Mouse (Mus musculus) kidney, postnatal 10 days (tissue): Measurements from ENCODE around the gene Hs3st3a1.

Experiments
- DNase-seq: peaks from one replicate; pipeline ENCODE4 v3.0.0; 2021; ENCODE audit warnings: mixed read lengths

Hs3st3a1 gene

DNA sequence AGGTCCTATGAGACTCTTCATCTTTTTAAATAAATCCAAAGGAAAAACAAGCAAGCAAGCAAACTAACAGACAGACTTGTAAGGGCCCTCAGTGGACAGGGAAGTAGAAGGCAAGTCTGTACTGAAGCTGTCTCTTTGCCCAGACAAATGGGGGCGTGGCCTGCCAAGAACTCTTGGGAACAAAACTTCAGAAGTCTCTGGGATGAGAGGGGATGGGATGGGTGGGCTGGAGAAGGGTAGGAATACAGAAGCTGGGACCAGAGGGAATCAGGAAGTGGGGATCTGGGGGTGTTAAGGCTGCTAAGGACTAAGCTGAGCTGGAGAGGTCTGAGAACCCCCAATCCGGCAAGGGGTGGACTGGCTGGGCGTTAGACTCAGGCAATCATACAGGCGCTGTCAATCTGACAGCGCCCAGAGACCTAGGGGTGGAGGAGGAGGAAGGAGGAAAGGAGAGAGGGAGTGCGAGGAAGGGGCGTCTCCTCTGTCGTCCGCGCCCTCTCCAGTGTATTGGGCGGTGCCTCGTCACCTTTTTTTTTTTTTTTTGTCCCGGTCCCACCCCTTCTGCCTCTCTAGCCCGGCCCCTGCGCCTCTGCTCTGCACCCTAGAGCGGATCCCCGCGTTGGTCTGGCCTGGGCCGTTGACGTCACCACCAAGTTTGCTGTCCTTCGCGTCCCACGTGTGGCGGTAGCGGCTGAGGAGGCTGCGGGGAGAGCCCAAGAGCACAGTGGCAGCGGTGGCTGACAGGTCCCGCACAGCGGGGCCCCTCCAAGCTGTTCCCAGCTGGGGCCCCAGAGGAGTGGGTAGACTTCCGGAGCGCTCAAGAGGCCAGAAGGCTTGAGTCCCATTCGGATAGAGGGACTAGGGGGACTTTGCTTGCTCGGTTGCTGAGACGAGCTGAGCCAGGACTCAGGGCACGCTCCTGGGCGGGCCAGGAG lies at the start of gene Hs3st3a1:
TSS of gene Hs3st3a1 (plus strand) at position 722 of the 935 bp plus-strand sequence.
- peak; percentile 78 for DNase-seq

- DNase-seq, result no peak
Observed at GRCm38 (mm10) chr11:64386333-64386732, 48.8 kb upstream of the Hs3st3a1 start.

DNA sequence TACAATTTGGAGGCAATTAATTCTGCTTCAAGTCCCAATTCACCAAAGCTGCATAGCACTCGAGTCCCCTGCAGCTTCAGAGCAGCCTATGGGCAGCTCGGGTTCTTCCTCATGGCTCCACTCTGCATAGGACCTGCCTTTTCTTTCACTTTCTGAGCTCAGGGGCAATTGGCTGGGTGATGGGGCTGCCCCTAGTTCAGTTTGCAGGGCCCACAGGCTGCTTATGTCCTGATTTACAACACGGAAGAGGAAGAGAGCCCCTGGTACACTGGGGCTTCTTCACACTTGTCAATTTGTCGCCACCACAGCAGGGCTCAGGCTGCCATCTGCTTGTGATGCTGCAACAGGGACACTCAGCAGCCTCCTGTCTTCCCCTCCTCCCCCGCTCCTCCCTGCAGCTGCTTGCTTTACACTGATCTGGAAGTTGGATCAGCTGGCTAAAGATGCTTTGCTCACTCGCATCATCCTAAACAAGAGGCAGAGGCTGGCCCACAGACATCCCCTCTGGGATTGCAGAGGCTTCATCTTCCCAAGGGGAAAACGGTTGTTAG lies 38.7 kb upstream of the Hs3st3a1 start:
- peak; percentile 24 for DNase-seq

- no peak for DNase-seq
Observed at GRCm38 (mm10) chr11:64396949-64397348, 38.2 kb upstream of the Hs3st3a1 start.

- DNase-seq, result no peak
Observed at GRCm38 (mm10) chr11:64397612-64398011, 37.5 kb upstream of the Hs3st3a1 start.

DNA sequence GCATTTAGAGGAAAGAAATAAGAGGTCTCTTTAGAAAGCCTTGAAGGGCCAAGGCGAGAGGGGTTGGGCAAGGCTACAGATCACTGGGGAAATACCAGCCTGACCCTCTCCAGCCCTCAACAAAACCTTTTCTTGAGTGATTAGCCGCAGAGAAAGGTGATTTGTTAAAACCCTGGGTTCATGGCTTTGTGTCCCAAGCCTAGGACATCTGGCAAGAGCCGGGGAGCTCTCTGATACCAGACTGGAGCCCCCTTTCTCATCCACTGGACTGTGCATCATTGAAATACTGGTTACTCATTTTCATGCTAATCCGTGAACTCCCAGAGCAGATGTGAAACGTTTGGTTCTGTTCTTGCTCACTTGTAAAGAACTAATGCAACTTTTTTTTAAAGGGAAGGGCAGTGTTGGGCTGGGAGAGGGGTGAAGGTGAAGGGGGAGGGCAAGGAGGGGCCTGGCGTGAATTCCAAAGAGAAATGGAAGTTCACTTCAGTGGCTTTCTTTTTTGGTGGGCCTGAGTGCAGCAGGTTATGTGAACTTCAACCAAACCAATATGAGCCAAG lies 34.5 kb upstream of the Hs3st3a1 start:
- no peak for DNase-seq

GRCm38 (mm10) chr11:64418969-64419368 lies 16.2 kb upstream of the Hs3st3a1 start:
- no peak for DNase-seq

- DNase-seq, result peak; percentile 56
Observed at GRCm38 (mm10) chr11:64435546-64436411, 647 bp downstream of the Hs3st3a1 start.

DNA sequence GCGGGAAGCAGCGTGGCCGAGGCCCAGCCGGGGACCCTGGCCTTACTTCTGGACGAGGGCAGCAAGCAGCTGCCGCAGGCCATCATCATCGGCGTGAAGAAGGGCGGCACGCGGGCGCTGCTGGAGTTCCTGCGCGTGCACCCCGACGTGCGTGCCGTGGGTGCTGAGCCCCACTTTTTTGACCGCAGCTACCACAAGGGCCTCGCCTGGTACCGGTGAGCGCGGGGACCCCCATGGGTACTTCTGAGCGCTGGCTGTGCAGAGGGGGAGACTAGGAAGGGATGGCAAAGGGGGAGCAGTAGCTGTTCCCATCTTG lies 1.2 kb downstream of the Hs3st3a1 start, which contains the start of gene F930015N05Rik:
TSS of gene F930015N05Rik (minus strand) at position 242 of the 316 bp plus-strand sequence.
- DNase-seq, result no peak

- no peak for DNase-seq
Observed at GRCm38 (mm10) chr11:64436791-64437298, 1.7 kb downstream of the Hs3st3a1 start.

- no peak for DNase-seq
Observed at GRCm38 (mm10) chr11:64437721-64438120, 2.6 kb downstream of the Hs3st3a1 start.

- peak; percentile 18 for DNase-seq
Observed at GRCm38 (mm10) chr11:64438909-64439308, 3.8 kb downstream of the Hs3st3a1 start.

DNA sequence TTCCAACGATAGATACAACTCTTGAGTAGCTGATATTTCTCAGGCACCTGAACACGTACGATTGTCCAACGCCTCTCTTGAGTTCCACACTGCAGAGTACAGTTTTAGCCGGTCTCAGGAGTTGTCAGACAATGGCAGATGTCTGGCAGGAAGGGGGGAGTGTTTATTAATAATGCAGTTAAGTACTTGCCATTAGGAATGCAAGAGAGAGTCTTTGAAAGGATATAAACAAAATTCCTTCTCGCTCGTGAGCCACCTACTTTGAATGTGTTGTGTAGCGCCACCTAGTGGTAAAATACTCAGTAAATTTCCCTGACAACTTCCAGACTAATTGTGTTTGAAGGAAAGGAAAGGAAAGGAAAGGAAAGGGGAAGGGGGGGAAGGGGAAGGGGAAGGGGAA lies 7.0 kb downstream of the Hs3st3a1 start:
- DNase-seq, result peak; percentile 45

GRCm38 (mm10) chr11:64442701-64443100 lies 7.6 kb downstream of the Hs3st3a1 start:
- no peak for DNase-seq

- DNase-seq, result no peak
Observed at GRCm38 (mm10) chr11:64445227-64445626, 10.1 kb downstream of the Hs3st3a1 start.

DNA sequence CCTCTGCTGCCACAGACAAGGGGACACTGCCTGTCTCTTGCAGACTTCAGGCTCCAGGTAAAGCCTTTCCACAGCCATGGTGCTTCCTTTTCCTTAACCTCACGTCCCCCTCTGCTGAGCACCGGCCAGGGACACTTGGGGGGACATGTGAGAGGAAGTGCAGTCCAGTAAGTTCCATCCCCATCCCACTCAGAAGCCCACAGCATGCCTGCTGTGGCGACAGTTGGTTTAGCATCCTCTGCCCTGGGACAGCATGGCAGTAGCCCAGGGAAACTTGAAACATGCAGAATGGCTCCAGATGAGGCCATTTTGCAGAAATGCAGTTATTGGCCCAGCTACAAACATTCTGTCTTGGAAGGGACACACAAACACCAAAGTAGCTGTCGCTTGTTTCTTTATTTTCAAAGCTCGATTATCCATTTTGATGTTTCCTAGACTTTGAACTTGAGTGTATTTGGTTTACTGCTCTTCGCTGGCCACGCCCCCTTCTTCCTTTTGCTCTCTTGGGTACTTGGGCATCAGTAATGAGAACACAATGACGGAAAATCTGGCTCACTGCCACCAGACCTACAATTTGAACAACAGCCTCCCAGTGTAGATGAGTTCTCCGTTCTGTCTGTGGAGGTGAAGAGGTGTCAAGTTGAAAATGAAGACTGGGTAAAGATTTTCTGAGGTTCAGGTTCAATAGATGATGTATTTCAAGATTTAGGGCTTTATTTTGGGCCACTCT lies 13.6 kb downstream of the Hs3st3a1 start:
- no peak for DNase-seq

- no peak for DNase-seq
Observed at GRCm38 (mm10) chr11:64461746-64462145, 26.6 kb downstream of the Hs3st3a1 start.

DNA sequence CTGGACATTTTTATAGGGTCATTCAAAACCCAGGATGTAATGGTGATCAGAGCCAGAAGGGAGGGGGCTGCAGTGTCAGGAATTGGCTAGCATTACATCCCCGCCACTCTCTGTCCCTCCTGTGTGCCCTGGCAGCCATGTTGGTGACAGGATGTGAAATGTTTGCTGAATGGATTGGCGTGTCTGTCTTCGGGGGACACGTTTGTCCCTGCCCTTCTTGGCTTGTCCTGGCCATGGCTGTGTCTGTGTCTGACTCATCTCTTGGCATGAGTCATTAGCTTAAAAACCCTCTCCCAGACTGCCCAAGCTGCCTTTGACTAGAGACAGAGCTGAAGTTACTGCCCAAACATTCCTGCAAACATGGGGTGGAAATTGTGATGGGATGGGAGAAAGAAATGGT lies 33.6 kb downstream of the Hs3st3a1 start:
- no peak for DNase-seq

DNA sequence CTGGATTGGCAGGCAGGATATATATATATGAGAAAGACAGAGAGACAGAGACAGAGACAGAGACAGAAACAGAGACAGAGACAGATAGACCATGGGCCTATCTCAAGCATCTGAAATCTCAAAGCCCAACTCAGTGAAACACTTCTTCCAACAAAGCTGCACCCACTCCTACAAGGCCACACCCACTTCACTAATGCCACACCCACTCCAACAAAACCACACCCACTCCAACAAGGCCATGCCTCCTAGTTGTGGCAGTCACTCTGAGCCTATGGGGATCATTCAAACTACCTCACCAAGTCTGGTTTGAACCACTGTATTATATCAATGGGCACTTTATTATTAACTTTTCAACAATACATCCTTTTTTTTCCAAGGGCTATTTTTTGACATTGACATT lies 35.6 kb downstream of the Hs3st3a1 start:
- no peak for DNase-seq

DNA sequence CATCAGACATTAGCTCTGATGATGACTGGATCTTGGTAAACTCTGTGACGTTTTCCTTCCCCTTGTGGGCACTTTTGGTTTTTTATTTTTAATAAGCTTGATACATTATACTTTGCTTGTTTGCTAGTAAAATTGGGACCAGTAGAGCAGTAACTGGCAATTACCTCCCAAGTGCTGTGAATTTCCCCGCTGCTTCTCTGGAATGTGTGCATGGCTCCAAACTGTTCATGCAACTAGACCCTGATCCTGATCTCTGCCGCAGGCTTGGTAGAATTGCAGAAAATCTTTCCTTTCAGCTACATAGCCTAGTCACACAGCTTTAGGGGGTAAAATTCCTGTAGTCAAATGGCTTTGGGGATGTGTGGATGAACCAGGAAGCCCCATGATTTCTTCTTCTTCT lies 38.5 kb downstream of the Hs3st3a1 start:
- DNase-seq, result no peak

GRCm38 (mm10) chr11:64481445-64481844 lies 46.3 kb downstream of the Hs3st3a1 start:
- DNase-seq, result no peak
